Mouse (Mus musculus): ENCODE measurements around the gene Tigit.

The Tigit gene

DNA sequence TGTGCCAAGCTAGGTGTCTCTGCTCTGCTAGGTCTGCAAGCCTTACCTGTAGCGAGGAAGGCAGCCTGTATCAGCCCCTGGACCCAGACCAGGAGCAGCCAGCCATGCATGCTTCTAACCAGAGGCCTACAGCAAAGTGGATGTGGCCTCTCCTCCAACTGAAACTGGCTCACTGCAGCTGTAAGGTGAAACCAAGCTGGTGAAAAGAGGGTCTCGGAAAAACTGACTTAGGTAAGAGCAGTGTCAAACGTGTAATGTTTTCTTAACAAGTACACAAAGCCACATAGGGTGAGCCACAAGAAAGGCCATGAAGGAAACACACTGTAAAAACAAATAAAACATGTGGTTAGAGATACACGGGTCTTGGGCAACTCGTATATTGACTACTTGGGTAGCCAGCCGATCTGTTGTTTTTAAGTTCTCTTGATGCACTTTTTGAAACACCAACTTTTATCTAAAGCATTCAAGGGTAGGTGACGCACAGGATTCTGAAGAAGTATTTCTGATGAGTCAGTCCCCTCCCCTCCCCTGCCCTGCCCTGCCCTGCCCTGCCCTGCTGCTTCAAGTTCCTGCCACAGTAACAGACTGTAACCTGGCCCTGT lies at the start of gene Tigit:
Tigit (minus strand) TSS at position 169 of the 602 bp plus-strand sequence.
- DNase-seq, result no peak

DNA sequence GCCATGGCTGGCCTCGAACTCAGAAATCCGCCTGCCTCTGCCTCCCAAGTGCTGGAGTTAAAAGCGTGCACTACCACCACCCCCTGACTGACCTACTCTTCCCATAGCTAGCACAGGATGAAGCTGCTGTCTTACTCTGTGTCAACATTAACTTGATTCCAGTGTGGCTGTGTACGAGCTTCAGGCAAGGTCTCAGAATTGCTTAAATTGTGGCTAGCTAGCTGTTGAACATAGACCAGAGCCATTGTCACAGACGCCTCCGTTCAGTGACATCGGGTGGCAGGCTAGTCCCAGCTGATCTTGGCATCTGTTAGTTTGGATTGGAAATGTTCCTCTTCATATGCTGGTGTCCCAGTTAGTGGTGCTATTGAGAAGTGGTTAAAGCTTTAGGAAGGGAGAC lies 47.4 kb upstream of the Tigit start:
- no peak for DNase-seq

GRCm38 (mm10) chr16:43710651-43711050 lies 46.7 kb upstream of the Tigit start:
- no peak for DNase-seq

GRCm38 (mm10) chr16:43710134-43710475 lies 46.2 kb upstream of the Tigit start:
- no peak for DNase-seq

GRCm38 (mm10) chr16:43709432-43710133 lies 45.6 kb upstream of the Tigit start:
- DNase-seq, result no peak

- DNase-seq, result peak; percentile 49 to 52
Observed at GRCm38 (mm10) chr16:43709062-43709413, 45.1 kb upstream of the Tigit start.

- DNase-seq, result no peak
Observed at GRCm38 (mm10) chr16:43708335-43709061, 44.6 kb upstream of the Tigit start.

DNA sequence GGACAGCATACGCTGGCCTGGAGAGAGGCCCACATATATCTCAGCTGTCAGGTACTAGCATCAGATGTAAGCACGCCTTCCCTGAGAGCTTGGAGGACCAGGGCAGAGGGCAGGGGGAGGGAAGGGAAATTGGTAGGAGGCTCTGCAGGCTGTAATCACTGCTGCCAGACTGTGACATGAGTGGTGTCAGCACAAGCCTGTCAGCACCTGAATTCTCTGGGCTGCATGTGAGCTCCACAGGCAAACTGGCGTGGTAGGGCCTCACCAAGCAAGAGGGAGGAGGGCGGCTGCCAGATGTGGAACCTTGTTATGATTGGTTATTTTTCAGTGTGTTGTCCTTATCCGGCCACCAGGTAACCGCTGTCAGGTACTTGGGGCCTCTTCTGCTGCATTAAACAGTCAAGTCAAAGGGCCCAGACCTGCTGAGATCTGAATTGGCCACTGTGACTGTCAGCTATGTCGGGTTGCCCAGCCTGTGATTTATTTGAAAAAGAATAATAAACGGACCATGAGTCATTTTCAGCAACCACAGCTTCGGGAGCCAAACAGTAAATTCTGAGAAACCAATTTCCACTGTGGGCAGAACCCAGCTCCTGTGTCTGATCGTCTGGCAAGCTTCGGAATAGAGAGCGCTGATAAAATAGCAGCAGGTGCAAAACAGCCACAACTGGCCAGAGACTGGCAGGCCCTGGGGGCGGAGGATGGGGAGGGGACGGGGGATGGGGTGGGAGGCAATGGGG lies 38.0 kb upstream of the Tigit start:
- no peak for DNase-seq

DNA sequence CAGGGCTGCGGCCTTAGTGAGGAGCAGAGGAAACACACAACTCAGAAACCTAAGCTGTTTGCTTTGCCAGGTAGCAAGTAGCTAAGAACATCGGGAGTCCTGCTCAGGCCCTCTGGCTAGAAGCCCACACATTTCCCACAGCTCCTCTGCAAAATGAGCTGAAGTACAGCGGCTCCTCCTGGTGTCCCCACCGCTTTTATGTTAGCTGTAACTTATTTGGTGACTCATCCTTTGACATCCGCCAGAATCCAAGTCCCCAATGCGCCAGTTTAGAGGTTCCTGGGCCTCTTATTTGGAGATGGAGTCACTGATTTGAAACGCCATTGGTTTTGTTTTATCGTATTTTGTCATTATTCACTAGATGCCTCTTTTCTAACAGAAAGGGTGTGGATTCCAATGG lies 36.6 kb upstream of the Tigit start:
- no peak for DNase-seq

- DNase-seq, result no peak
Observed at GRCm38 (mm10) chr16:43698735-43699649, 35.0 kb upstream of the Tigit start.

DNA sequence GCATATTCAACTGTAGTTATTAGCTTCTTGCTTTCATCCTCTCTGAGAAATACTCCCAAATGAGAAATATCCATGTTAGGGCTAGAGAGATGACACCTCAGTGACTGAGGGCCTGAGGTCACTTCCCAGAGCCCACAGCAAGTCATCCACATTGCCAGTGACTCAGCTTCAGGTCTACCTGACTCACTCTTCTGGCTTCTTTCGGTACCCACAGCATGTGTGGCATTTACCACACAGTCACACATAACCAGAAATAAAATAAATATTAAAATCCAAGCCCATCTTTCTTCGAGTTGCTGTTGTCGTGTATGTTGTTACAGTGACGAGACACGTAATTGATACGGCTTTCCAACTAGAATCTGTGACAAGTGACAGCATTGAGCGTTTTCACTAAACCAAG lies 33.8 kb upstream of the Tigit start:
- no peak for DNase-seq

GRCm38 (mm10) chr16:43695852-43696251 lies 31.9 kb upstream of the Tigit start:
- no peak for DNase-seq

DNA sequence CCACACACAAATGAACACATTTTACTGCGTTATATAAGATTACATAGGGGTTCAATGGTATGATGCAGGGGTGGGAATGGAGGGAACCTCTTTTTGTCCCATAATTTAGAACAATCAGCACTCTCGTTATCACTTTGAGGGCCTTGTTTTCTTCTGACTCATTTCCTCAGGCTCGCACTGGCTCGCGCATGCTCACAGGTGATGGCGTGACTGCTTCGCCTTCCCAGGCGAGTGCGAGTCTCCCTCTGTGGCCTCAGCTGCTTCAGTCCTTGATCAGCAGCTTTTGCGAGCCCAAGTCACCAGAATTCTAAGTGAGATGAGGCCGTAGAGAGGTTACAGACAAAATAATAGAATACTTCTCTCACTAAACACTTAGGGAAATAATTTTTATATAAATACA lies 30.2 kb upstream of the Tigit start:
- DNase-seq, result no peak

DNA sequence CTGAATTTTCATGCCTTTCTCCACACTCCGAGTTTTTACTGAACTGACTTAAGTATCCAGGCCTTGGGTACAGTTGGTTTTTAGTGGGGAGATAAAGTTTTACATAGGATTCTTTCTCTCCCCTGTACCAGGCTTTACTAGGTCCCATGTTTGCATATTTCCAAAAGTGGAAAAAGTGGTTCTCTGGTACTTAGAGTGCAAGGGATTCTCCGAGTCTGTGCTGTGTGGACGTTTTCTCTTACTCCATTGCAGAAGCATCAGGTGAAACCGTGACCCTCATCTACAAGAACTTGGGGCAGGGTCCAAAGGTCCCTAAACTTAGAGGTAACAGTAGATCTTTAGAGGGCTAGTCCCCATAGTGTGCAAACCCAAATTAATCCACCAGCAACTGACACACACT lies 28.7 kb upstream of the Tigit start:
- no peak for DNase-seq

DNA sequence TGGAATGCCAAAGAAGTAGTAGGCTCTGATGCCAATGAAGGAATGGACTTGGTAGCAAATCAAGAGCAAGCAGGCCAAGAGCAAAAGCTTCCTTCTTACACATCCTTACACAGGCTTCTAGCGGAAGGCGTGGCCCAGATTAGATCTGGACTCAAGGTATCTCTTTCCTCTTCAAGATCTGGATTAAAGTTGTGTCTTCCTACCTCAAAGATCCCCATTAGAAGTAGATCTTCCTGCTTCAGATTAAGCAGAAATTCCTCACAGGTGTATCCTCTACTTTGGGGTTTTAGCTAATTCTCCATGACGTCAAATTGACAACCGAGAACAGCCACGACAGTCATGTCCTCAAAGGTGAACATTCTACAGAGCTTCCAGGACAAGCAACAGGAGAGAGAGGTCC lies 27.8 kb upstream of the Tigit start:
- DNase-seq, result no peak

- no peak for DNase-seq
Observed at GRCm38 (mm10) chr16:43690912-43691311, 27.0 kb upstream of the Tigit start.

GRCm38 (mm10) chr16:43690211-43690690 lies 26.3 kb upstream of the Tigit start:
- DNase-seq, result no peak

DNA sequence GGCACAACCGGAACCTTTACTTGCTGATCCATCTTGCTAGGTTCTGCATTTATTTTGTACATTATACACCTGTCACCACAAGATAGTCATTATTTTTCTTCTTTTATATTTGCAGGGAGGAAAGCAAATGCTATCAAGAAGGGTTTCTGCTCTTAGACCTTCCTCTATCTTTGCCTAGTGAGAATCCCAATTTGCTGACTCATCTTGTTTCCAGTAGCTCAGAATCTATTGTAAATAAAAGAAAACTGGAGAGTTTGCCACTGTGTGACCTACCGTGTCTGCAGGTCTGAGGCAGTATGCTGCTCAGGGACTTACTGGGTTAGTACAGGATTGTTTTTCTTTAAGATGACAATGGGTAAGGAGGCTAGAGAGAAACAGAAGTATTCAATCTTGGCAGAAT lies 24.0 kb upstream of the Tigit start:
- DNase-seq, result no peak

DNA sequence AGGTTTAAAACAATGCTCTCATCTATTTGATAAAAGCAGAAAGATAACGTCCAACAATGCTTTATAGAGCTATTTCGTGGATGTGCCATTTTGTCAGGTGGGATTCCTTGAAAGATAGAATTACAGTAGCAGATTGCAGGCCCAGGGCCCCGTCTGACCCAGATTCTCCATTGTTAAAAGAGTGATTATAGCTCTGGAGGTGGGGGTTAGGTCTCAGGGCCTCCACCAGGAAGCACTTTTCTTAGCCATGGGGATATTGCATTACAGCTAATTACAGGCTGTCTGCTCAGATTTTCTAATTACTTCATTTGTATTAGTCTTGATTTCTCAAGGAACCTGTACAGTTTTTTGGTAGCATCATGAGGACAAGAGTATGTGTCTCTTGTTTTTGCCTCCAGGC lies 10.5 kb upstream of the Tigit start:
- DNase-seq, result no peak

DNA sequence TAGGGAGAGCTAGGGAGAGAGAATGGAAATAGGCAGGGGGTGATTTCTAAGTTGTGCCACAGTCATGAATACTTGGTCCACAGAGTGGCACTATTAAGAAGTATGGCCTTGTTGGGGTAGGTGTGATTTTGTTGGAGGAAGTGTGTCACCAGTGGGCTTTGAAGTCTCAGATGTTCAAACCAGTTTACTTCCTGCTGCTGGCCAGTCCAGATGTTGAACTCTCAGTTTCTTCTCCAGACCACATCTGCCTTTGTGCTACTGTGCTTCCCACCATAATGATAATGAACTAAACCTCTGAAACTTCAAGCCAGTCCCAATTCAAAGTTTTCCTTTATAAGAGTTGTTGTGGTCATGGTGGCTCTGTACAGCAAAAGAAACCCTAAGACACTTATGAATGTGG lies 8.8 kb upstream of the Tigit start:
- DNase-seq, result no peak

DNA sequence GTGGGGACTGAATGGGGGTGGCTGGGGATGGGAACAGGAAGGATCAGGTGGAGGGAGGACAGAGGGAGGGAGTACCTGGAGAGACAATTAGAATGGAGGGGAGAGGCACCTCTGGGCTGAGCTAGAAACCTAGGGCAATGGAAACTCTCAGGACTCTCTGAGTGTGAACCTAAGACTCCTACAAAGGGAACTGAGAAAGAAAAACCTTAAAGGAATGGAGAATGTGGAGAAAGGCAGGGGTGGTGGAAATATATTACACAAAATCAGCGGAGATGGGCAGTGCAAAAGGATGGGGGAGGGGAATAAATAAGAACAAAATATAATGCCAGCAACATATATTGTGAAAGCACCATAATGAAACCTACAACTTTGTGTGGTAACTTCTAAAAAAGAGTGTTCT lies 8.0 kb upstream of the Tigit start:
- DNase-seq, result no peak

- DNase-seq, result no peak
Observed at GRCm38 (mm10) chr16:43668294-43668693, 4.3 kb upstream of the Tigit start.

Measured in cerebellum, postnatal 25 days (tissue).